In the genomic region with DNA sequence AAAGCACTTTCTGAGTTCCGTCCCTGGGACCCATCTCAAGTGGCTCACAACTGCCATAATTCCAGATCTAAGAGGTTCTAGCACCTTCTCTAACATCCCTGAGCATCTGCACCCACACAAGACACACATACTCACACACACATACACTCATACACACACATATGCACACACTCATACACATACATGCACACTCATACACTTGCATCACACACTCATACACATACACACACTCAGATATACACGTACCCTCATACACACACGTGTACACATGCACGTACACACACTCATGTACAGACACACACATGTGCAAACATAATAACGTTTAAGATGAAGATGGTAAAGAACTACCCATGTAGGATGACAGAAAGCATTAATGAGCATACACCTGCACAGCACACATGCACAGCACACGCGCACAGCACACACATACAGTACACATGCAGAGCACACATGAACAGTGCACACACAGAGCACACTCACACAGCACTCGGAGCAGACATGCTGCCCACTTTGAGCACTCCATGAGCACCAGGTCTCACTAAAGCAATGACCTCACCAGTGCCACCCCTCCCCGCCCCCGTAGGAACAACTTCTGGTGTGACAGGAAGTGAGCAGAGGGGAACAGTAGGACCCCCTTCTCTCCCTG, we compare ENCODE assay signal across 14 mouse cellular contexts. TPM values are rescaled to one million over a fixed set of nuclear protein-coding genes. Genes with fewer than 3 reads are reported as not detected.
A peak's percentile ranks its signal among the peaks of the same experiment; 100 is the strongest.
DNase-seq lines count a peak whose midpoint lies in the region; ATAC-seq and TF ChIP-seq lines count a peak whose summit lies in the region.
"Had no signal": no experiment of that assay in that cellular context is flagged by ENCODE, and none has a peak within 500 bp of the region (broad histone marks: within the 10 kb centered on the region; RNA-seq: fewer than 3 reads in every experiment).

No protein-coding gene starts in this region.

- ATAC-seq in heart, embryonic 13.5 days (ENCODE audit: extremely low read depth, insufficient number of reproducible peaks, low FRiP score, low TSS enrichment) = no peak
- ATAC-seq in megakaryocyte, adult 5-6 weeks (ENCODE audit: poor library complexity, severe bottlenecking) = no peak
- peak; percentile 42 for ATAC-seq in midbrain, embryonic 12.5 days (ENCODE audit: low FRiP score, low read depth)
- ATAC-seq: liver, postnatal 0 days had no signal

- no peak for TF ChIP-seq POLR2A in cerebellum, adult 2 months (IDR thresholded peaks at IDR 0.05; ENCODE audit: borderline replicate concordance, insufficient read depth, low read length)

- H3K4me2 ChIP-seq in heart, embryonic 13.5 days = peak overlapping the region; percentile 46
- H3K4me2 ChIP-seq in midbrain, embryonic 12.5 days (replicated peaks) = peak overlapping the region; percentile 42
- H3K4me2 ChIP-seq: embryonic facial prominence, embryonic 12.5 days had no signal

- 0 out of 2 replicates have a peak overlapping the region, but pooled peaks have one; percentile 11 for H3K9ac ChIP-seq in heart, embryonic 13.5 days
- no peak overlapping the region for H3K9ac ChIP-seq in midbrain, embryonic 12.5 days (replicated peaks)
- H3K9ac ChIP-seq: embryonic facial prominence, embryonic 12.5 days; liver, postnatal 0 days had no signal

- peaks cover 13% of the 10 kb centered on the region for H3K4me1 ChIP-seq in heart, embryonic 13.5 days
- H3K4me1 ChIP-seq in heart, embryonic 10.5 days = peaks cover 17% of the 10 kb centered on the region
- peaks cover 23% of the 10 kb centered on the region; the same call in 1 of the 2 replicates for H3K4me1 ChIP-seq in megakaryocyte, embryonic 14.5 days
- H3K4me1 ChIP-seq in midbrain, embryonic 12.5 days = peaks cover 19% of the 10 kb centered on the region
- H3K4me1 ChIP-seq in cerebellum, adult 2 months (ENCODE audit: control insufficient read depth, insufficient read depth, low read length) = peaks cover 5% of the 10 kb centered on the region; the same call in 1 of the 2 replicates
- H3K4me1 ChIP-seq: embryonic facial prominence, embryonic 12.5 days had no signal

- peaks cover 7% of the 10 kb centered on the region; the same call in 1 of the 2 replicates for H3K27me3 ChIP-seq in heart, embryonic 13.5 days (replicated peaks)
- no peaks in the 10 kb centered on the region; the same call in 1 of the 2 replicates for H3K27me3 ChIP-seq in heart, embryonic 10.5 days (ENCODE audit: insufficient read depth, poor library complexity, severe bottlenecking)
- H3K27me3 ChIP-seq in megakaryocyte, embryonic 14.5 days (replicated peaks) = peaks cover 14% of the 10 kb centered on the region
- peaks cover 6% of the 10 kb centered on the region; the same call in 1 of the 2 replicates for H3K27me3 ChIP-seq in midbrain, embryonic 12.5 days
- no peaks in the 10 kb centered on the region for H3K27me3 ChIP-seq in cerebellum, adult 2 months (ENCODE audit: control insufficient read depth, insufficient read depth, low read length)
- H3K27me3 ChIP-seq: embryonic facial prominence, embryonic 12.5 days had no signal

- no peak for TF ChIP-seq CTCF in cerebellum, adult 2 months (IDR thresholded peaks at IDR 0.05; ENCODE audit: borderline replicate concordance, insufficient read depth, low read depth, low read length)

- H3K27ac ChIP-seq in heart, embryonic 13.5 days (replicated peaks) = no peak overlapping the region
- H3K27ac ChIP-seq in heart, embryonic 10.5 days = no peak overlapping the region
- H3K27ac ChIP-seq in midbrain, embryonic 12.5 days (replicated peaks) = 0 out of 2 replicates have a peak overlapping the region, but pooled peaks have one; percentile 49
- H3K27ac ChIP-seq in cerebellum, adult 2 months (ENCODE audit: insufficient read depth, low read length) = no peak overlapping the region
- H3K27ac ChIP-seq: embryonic facial prominence, embryonic 12.5 days had no signal

- H3K36me3 ChIP-seq in heart, embryonic 13.5 days = no peaks in the 10 kb centered on the region
- H3K36me3 ChIP-seq in heart, embryonic 10.5 days = no peaks in the 10 kb centered on the region
- H3K36me3 ChIP-seq in megakaryocyte, embryonic 14.5 days (replicated peaks; ENCODE audit: low read length) = no peaks in the 10 kb centered on the region
- H3K36me3 ChIP-seq in midbrain, embryonic 12.5 days = peaks cover 3% of the 10 kb centered on the region; the same call in 1 of the 2 replicates
- H3K36me3 ChIP-seq: embryonic facial prominence, embryonic 12.5 days had no signal

- no peak for DNase-seq in heart, embryonic 10.5 days (ENCODE audit: low spot score)
- no peak for DNase-seq in adrenal gland, postnatal 10 days
- no peak for DNase-seq in adrenal gland, adult 18-20 months (ENCODE audit: low spot score in 2 of 2)
- no peak for DNase-seq in cerebellum, adult 2 months
- DNase-seq: cerebellum, adult 8-10 months; kidney, adult 18-20 months; left cerebral cortex, postnatal 4 days; liver, postnatal 0 days; thymus, adult 2 months had no signal

- no peaks in the 10 kb centered on the region for H3K9me3 ChIP-seq in heart, embryonic 13.5 days
- H3K9me3 ChIP-seq in heart, embryonic 10.5 days = no peaks in the 10 kb centered on the region
- peaks cover 4% of the 10 kb centered on the region for H3K9me3 ChIP-seq in megakaryocyte, embryonic 14.5 days
- H3K9me3 ChIP-seq in midbrain, embryonic 12.5 days = no peaks in the 10 kb centered on the region
- H3K9me3 ChIP-seq: embryonic facial prominence, embryonic 12.5 days had no signal

- no peak overlapping the region for H3K4me3 ChIP-seq in heart, embryonic 13.5 days
- H3K4me3 ChIP-seq in heart, embryonic 10.5 days = no peak overlapping the region
- H3K4me3 ChIP-seq in megakaryocyte, embryonic 14.5 days (replicated peaks) = peak overlapping the region; percentile 9
- H3K4me3 ChIP-seq in midbrain, embryonic 12.5 days = no peak overlapping the region
- H3K4me3 ChIP-seq in cerebellum, adult 2 months (replicated peaks; ENCODE audit: insufficient read depth, low read depth, low read length) = no peak overlapping the region
- H3K4me3 ChIP-seq: embryonic facial prominence, embryonic 12.5 days had no signal

- 76% methylated on average over 10 of the region's 10 CpGs for WGBS in heart, embryonic 13.5 days
- 81% methylated on average over 10 of the region's 10 CpGs for WGBS in heart, embryonic 10.5 days
- WGBS in midbrain, embryonic 12.5 days = 88% methylated on average over 10 of the region's 10 CpGs
- 92% methylated on average over 10 of the region's 10 CpGs for WGBS in cerebellum, adult 2 months

RNA-seq across cellular contexts. Expression of gene Tbc1d30, which starts 59.7 kb away (rescaled TPM):
- 1.2 and 1.7 TPM in 2 replicates for polyA plus RNA-seq in heart, embryonic 13.5 days (2015; fragmentation: Nextera tagmentation; extraction: Ambion mirVana)
- 1.3 and 1.9 TPM in 2 replicates for polyA plus RNA-seq in heart, embryonic 10.5 days (2016; fragmentation: Nextera tagmentation; extraction: Ambion mirVana)
- polyA plus RNA-seq in megakaryocyte, embryonic 14.5 days (2012; ENCODE audit: insufficient read depth, low replicate concordance) = not detected in 2 replicates
- total RNA-seq in megakaryocyte, adult 5-6 weeks (2015) = 0.23 and 0.42 TPM in 2 replicates
- 0.40 and 1.8 TPM in 2 replicates for total RNA-seq in megakaryocyte, adult 5-6 weeks (2017)
- 4.3 and 5.4 TPM in 2 replicates for polyA plus RNA-seq in midbrain, embryonic 12.5 days (2016; fragmentation: Nextera tagmentation; extraction: Ambion mirVana)
- total RNA-seq in adrenal gland, postnatal 10 days (2021) = 1 to 10 TPM; 2.3 to 3.9 TPM
- 1 to 10 TPM; 2.6 to 8.3 TPM for total RNA-seq in adrenal gland, adult 18-20 months (2021)
- 25.8 and 26.0 TPM in 2 replicates for polyA plus RNA-seq in cerebellum, adult 2 months (2012; rRNA removed)
